20 mouse cellular contexts compared by ENCODE assay signal in the genomic region with DNA sequence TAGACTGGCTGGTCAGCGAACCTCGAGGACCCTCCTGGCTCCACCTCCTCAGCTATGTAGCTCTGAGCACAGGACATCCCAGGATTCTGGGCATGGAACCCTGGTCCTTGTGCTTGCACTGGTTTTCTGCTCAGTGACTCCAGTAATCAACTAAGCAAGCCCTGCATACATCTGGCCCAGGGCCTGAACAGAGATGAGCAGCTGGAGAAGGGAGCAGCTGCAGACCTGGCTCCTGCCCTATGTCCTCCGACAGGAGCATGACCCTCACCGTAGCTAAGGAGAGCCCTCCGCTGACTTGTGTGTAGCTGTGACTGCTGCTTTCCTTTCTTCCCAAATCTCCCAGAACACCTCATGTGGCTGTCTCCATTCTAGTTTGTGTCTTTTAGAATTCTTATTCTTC.
DNase-seq lines count a peak whose midpoint lies in the region; ATAC-seq lines count a peak whose summit lies in the region.
"Had no signal": no experiment of that assay in that cellular context is flagged by ENCODE, and none has a peak within 500 bp of the region (broad histone marks: within the 10 kb centered on the region; RNA-seq: fewer than 3 reads in every experiment).

No protein-coding gene starts in this region.

- DNase-seq in gastrocnemius, postnatal 14 days, result peak; percentile 51
- no peak for DNase-seq in gastrocnemius, postnatal 10 days
- DNase-seq in heart, postnatal 14 days, result peak; percentile 14 to 29
- no peak for DNase-seq in heart, postnatal 36 days
- peak; percentile 61 for DNase-seq in midbrain, embryonic 11.5 days (ENCODE audit: low spot score, missing footprints)
- DNase-seq in ovary, postnatal 36 days (ENCODE audit: low spot score), result no peak
- DNase-seq: adrenal gland, postnatal 14 days; cerebellum, adult 11-12 months; cerebellum, adult 9-10 months; cerebellum, postnatal 25 days; forebrain, postnatal 0 days had no signal

- H3K9me3 ChIP-seq in midbrain, embryonic 11.5 days (ENCODE audit: control insufficient read depth, low read length), result no peaks in the 10 kb centered on the region
- no peaks in the 10 kb centered on the region for H3K9me3 ChIP-seq in midbrain, embryonic 15.5 days
- H3K9me3 ChIP-seq: embryonic facial prominence, embryonic 12.5 days; forebrain, embryonic 12.5 days; heart, embryonic 13.5 days; hindbrain, embryonic 15.5 days had no signal

- H3K4me2 ChIP-seq in midbrain, embryonic 11.5 days, result no peak overlapping the region
- H3K4me2 ChIP-seq in midbrain, embryonic 15.5 days, result no peak overlapping the region
- H3K4me2 ChIP-seq: embryonic facial prominence, embryonic 12.5 days; forebrain, embryonic 12.5 days; heart, embryonic 13.5 days; hindbrain, embryonic 15.5 days had no signal

- no peak overlapping the region for H3K27ac ChIP-seq in midbrain, embryonic 11.5 days (ENCODE audit: low read depth, low read length)
- H3K27ac ChIP-seq in midbrain, embryonic 15.5 days, result no peak overlapping the region
- H3K27ac ChIP-seq: embryonic facial prominence, embryonic 12.5 days; forebrain, embryonic 12.5 days; heart, embryonic 13.5 days; hindbrain, embryonic 15.5 days had no signal

- no peak overlapping the region for H3K9ac ChIP-seq in midbrain, embryonic 11.5 days (ENCODE audit: low read length)
- no peak overlapping the region for H3K9ac ChIP-seq in midbrain, embryonic 15.5 days
- H3K9ac ChIP-seq: embryonic facial prominence, embryonic 12.5 days; forebrain, embryonic 12.5 days; forebrain, postnatal 0 days; heart, embryonic 13.5 days; hindbrain, embryonic 15.5 days had no signal

- WGBS in midbrain, embryonic 11.5 days, result 80% methylated on average over 5 of the region's 5 CpGs
- WGBS in midbrain, embryonic 15.5 days, result 64% methylated on average over 5 of the region's 5 CpGs

- H3K4me1 ChIP-seq in midbrain, embryonic 11.5 days (ENCODE audit: control insufficient read depth, insufficient read depth, low read length), result no peaks in the 10 kb centered on the region
- 0 out of 2 replicates have a peak, but pooled peaks cover 4% of the 10 kb centered on the region for H3K4me1 ChIP-seq in midbrain, embryonic 15.5 days

- no peaks in the 10 kb centered on the region for H3K36me3 ChIP-seq in midbrain, embryonic 11.5 days (ENCODE audit: control insufficient read depth, insufficient read depth, low read length)
- H3K36me3 ChIP-seq in midbrain, embryonic 15.5 days (replicated peaks), result no peaks in the 10 kb centered on the region
- H3K36me3 ChIP-seq: embryonic facial prominence, embryonic 12.5 days; forebrain, embryonic 12.5 days; heart, embryonic 13.5 days; hindbrain, embryonic 15.5 days had no signal

- H3K27me3 ChIP-seq in midbrain, embryonic 11.5 days (ENCODE audit: control insufficient read depth, insufficient read depth, low read length), result no peaks in the 10 kb centered on the region
- H3K27me3 ChIP-seq in midbrain, embryonic 15.5 days (replicated peaks), result no peaks in the 10 kb centered on the region
- H3K27me3 ChIP-seq: CH12.LX; embryonic facial prominence, embryonic 12.5 days; heart, embryonic 13.5 days; hindbrain, embryonic 15.5 days; Patski had no signal

- intact Hi-C loops in gastrocnemius, postnatal 14 days (cut with DNase I; ENCODE audit: low total_unique reads), result no loop called here
- intact Hi-C loops in heart, postnatal 14 days (cut with DNase I), result no loop called here
- intact Hi-C loops in heart, postnatal 36 days (cut with DNase I), result no loop called here

- no peak for ATAC-seq in midbrain, embryonic 11.5 days (ENCODE audit: low FRiP score)
- no peak for ATAC-seq in midbrain, embryonic 15.5 days (replicated peaks)
- ATAC-seq: activated CD4-positive, CD25-positive, alpha-beta regulatory T cell, adult 4 months; forebrain, postnatal 0 days; intestine, embryonic 16.5 days; Patski had no signal

- no peak overlapping the region for H3K4me3 ChIP-seq in midbrain, embryonic 11.5 days (ENCODE audit: low read depth, low read length)
- H3K4me3 ChIP-seq in midbrain, embryonic 15.5 days, result no peak overlapping the region
- H3K4me3 ChIP-seq: embryonic facial prominence, embryonic 12.5 days; forebrain, embryonic 12.5 days; heart, embryonic 13.5 days; hindbrain, embryonic 15.5 days had no signal

Comparison
In these comparisons a context has a peak if more than half of its experiments do, and no peak if none do; other contexts are left out.
1. DNase-seq: peak in gastrocnemius, postnatal 14 days (single experiment), heart, postnatal 14 days (2 of 2) and midbrain, embryonic 11.5 days (single experiment); none in gastrocnemius, postnatal 10 days (single experiment), heart, postnatal 36 days (0 of 2) and ovary, postnatal 36 days (single experiment).